Mouse (Mus musculus): ENCODE measurements around the gene Cdk4. TPM values are rescaled to one million over a fixed set of nuclear protein-coding genes. Genes with fewer than 3 reads are reported as not detected.

Cdk4 gene
- 454 and 569 TPM in 2 replicates for polyA plus RNA-seq (2015; fragmentation: Nextera tagmentation; extraction: Ambion mirVana)

DNA sequence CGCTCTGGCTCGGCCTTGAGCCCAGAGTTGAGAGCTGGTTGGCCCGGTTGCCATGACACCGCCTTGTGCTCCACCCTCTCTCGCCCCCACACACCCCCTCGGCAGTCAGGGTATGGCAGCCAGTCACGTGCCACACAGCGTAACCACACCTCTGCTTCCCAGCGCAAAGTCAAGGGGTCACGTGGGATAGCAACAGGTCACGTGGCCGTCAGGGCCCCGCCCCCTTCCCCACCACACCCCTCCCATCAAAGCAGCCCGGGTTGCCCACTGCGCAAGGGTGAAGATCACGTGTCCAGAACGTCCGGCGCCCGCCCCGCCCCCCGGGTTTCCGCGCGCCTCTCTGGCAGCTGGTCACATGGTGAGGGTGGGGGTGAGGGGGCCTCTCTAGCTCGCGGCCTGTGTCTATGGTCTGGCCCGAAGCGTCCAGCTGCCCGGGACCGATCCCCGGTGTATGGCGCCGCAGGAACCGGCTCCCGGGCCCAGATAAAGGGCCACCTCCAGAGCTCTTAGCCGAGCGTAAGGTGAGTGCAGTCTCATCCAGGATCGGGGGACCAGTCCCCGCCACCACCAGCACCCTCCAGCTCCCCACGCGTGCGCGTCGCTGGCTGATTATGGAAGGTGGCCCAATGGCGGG lies at the start of gene Cdk4:
Cdk4 (plus strand) TSS at position 296 of the 634 bp plus-strand sequence.

DNA sequence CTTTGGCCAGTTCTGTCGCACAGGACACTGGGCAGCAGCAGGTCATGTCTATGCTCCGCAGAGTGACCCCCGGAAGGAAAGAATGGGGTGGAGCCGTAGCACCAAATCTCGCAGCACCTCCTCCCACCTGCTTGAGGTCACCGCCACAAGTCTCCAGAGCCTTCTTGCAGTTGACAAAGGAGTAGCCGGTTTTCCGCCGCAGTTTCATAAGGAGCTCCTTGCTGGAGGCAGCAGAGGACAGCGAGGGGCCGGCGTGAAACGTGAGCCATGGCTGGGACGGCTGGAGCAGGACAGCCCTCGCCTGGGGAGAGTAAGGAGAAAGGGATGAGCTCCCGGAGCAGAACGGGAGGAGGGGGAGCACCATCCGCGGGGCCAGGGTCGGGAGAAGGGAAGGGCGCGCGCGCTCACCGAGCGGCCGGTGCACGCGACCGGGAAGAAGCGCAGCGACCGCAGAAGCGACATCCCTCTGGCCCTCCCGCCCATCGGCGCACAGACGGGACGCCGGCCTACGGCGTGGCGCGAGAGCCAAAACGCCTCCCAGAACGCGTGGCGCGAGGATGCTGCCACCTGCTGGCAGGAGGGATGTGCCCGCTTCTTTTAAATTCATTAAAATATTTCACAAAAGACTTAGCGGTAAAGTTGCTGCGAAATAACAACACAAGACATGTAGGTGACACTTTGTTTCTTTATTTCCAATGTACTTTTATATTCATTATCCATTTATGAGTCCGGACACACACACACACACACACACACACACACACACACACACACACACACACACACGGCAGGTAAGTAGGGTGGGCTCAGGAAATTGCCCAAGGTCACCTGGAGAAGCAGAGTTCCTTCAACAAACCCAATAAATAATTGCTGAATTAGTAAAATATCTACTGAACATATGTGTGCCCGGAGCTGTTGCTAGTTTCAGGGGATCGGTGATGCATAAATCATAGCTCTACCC lies 32.7 kb upstream of the Cdk4 start, which contains the start of gene Tsfm:
Tsfm (minus strand) TSS at position 505 of the 961 bp plus-strand sequence.

DNA sequence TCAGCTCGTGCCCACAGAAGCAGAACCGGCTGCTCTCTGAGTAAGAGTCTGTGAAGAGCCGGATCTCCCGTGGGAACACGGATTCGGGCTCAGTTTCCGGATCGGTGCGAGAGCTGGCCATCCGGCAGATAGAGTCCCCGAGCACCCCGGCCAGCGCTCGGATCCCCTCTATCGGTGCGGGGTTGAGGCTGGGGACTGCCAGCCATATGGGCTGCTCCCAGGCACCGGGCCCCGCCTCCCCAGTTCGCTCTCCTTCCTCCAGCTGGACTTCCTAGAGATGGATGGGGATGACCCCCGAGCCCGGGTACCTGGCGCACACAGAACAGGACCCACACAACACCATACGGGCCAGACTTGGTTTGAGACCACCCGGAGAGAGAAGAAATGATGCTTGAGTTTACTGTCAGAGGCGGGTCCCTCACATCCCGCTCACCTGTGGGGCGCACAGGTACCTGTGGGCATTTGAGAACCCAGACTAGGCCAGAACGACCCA lies 22.0 kb upstream of the Cdk4 start, which contains the start of the genes Mettl1 and Eef1akmt3:
Mettl1 (plus strand) TSS at position 141 of the 493 bp plus-strand sequence.
Eef1akmt3 (minus strand) TSS at position 240 of the 493 bp plus-strand sequence.

GRCm38 (mm10) chr10:127047954-127048353 lies 15.4 kb upstream of the Cdk4 start, which contains the start of gene Cyp27b1:
TSS of gene Cyp27b1 (plus strand) at chr10:127048250.

GRCm38 (mm10) chr10:127059968-127060916 lies 3.1 kb upstream of the Cdk4 start, which contains the start of gene March9:
TSS of gene March9 (minus strand) at chr10:127060184.

DNA sequence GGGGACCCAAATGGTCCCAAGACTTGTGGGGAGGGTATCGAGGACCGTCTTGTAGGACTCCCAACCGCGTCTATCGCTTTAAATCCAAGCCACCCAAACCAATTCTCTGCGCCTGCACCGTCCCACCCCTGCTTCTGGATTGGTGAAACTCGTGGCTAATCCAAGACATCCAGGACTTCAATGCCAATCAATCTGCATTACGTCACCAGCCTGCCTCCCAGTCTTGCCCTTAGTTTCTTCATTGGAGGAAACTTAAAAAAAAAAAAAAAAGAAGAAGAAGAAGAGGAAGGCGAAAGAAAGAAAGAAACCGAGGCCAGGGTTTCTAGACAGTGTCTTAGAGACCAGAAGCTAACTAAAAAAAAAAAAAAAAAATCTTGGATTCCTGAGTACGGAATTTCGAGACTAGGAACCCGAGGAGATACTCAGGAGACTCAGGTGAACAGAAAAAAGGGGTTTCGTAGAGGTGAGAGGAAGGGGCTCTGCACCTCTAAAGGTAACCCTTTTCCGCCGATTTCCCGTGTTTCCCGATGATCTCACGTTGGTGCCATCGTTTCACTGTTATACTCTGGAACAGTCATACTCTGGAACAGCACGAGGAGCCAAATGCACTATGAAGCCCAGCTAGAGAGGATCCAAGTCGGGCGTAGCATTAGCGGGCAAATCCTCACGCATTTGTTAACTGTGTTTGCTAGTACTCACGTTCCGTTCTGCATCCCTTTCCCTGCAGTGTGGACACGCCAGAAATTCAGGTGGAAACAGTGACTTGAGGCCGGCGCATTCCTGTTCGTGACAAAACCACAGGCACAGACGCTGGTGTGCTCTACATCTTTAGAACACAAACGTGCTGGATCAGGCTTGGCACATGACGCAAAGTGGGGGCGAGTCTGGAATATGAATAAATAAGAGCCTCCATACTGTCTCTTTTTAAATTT lies 7.1 kb downstream of the Cdk4 start, which contains the start of gene Tspan31:
Tspan31 (minus strand) TSS at position 75 of the 932 bp plus-strand sequence.

GRCm38 (mm10) chr10:127075080-127075479 lies 11.7 kb downstream of the Cdk4 start, which contains the start of gene Agap2:
TSS of gene Agap2 (plus strand) at chr10:127075284.

Other genes starting within 250 kb of the Cdk4 start
- gene Atp23, start 162.2 kb upstream of the Cdk4 start, polyA plus RNA-seq (2015; fragmentation: Nextera tagmentation; extraction: Ambion mirVana): 15.3 and 24.1 TPM in 2 replicates
- 47.7 and 54.5 TPM in 2 replicates for gene Ctdsp2, start 84.8 kb upstream of the Cdk4 start, polyA plus RNA-seq (2015; fragmentation: Nextera tagmentation; extraction: Ambion mirVana)
- gene Avil, start 62.8 kb upstream of the Cdk4 start, polyA plus RNA-seq (2015; fragmentation: Nextera tagmentation; extraction: Ambion mirVana): 0.22 and 0.69 TPM in 2 replicates
- gene Tsfm, start 32.7 kb upstream of the Cdk4 start, polyA plus RNA-seq (2015; fragmentation: Nextera tagmentation; extraction: Ambion mirVana): 48.6 and 93.0 TPM in 2 replicates
- 21.1 and 31.5 TPM in 2 replicates for gene Mettl1, start 22.1 kb upstream of the Cdk4 start, polyA plus RNA-seq (2015; fragmentation: Nextera tagmentation; extraction: Ambion mirVana)
- gene Eef1akmt3, start 22.0 kb upstream of the Cdk4 start, polyA plus RNA-seq (2015; fragmentation: Nextera tagmentation; extraction: Ambion mirVana): 0.05 and 0.15 TPM in 2 replicates
- 0.25 and 0.30 TPM in 2 replicates for gene Cyp27b1, start 15.3 kb upstream of the Cdk4 start, polyA plus RNA-seq (2015; fragmentation: Nextera tagmentation; extraction: Ambion mirVana)
- gene March9, start 3.4 kb upstream of the Cdk4 start, polyA plus RNA-seq (2015; fragmentation: Nextera tagmentation; extraction: Ambion mirVana): 0.98 and 1.1 TPM in 2 replicates
- 127 and 168 TPM in 2 replicates for gene Tspan31, start 6.7 kb downstream of the Cdk4 start, polyA plus RNA-seq (2015; fragmentation: Nextera tagmentation; extraction: Ambion mirVana)
- 0.20 and 0.39 TPM in 2 replicates for gene Agap2, start 11.8 kb downstream of the Cdk4 start, polyA plus RNA-seq (2015; fragmentation: Nextera tagmentation; extraction: Ambion mirVana)
- 70.0 and 115 TPM in 2 replicates for gene Os9, start 57.6 kb downstream of the Cdk4 start, polyA plus RNA-seq (2015; fragmentation: Nextera tagmentation; extraction: Ambion mirVana)
- gene B4galnt1, start 101.7 kb downstream of the Cdk4 start, polyA plus RNA-seq (2015; fragmentation: Nextera tagmentation; extraction: Ambion mirVana): 8.3 and 11.5 TPM in 2 replicates
- gene Slc26a10, start 117.1 kb downstream of the Cdk4 start, polyA plus RNA-seq (2015; fragmentation: Nextera tagmentation; extraction: Ambion mirVana): 0.77 and 1.5 TPM in 2 replicates
- 26.9 and 37.1 TPM in 2 replicates for gene Arhgef25, start 126.5 kb downstream of the Cdk4 start, polyA plus RNA-seq (2015; fragmentation: Nextera tagmentation; extraction: Ambion mirVana)
- 71.2 and 89.3 TPM in 2 replicates for gene Dtx3, start 132.2 kb downstream of the Cdk4 start, polyA plus RNA-seq (2015; fragmentation: Nextera tagmentation; extraction: Ambion mirVana)
- gene Pip4k2c, start 148.1 kb downstream of the Cdk4 start, polyA plus RNA-seq (2015; fragmentation: Nextera tagmentation; extraction: Ambion mirVana): 20.1 and 31.2 TPM in 2 replicates
- gene Kif5a, start 199.8 kb downstream of the Cdk4 start, polyA plus RNA-seq (2015; fragmentation: Nextera tagmentation; extraction: Ambion mirVana): 9.4 and 28.5 TPM in 2 replicates
- gene Dctn2, start 202.8 kb downstream of the Cdk4 start, polyA plus RNA-seq (2015; fragmentation: Nextera tagmentation; extraction: Ambion mirVana): 179 and 189 TPM in 2 replicates
- gene Mbd6, start 225.5 kb downstream of the Cdk4 start, polyA plus RNA-seq (2015; fragmentation: Nextera tagmentation; extraction: Ambion mirVana): 8.1 and 10.8 TPM in 2 replicates
- gene Mars, start 248.3 kb downstream of the Cdk4 start, polyA plus RNA-seq (2015; fragmentation: Nextera tagmentation; extraction: Ambion mirVana): 74.6 and 97.2 TPM in 2 replicates